Mouse (Mus musculus) intestine, embryonic 16.5 days (tissue): Measurements from ENCODE around the gene Eml4. TPM values are rescaled to one million over a fixed set of nuclear protein-coding genes. Genes with fewer than 3 reads are reported as not detected.
A peak's percentile ranks its signal among the peaks of the same experiment; 100 is the strongest.

Experiments
- ATAC-seq: fragments of 200-750 bp; cut with Nextera tagmentation; 2 replicates; pipeline ENCODE4 v1.8.0; 2017; ENCODE audit warnings: moderate TSS enrichment, moderate library complexity
- H3K27ac ChIP-seq: fragments of 300-500 bp; sonication (generic); 2 replicates; pipeline ENCODE4 v1.5.1; 2014; ENCODE audit warnings: mild to moderate bottlenecking, low read length
- H3K27me3 ChIP-seq: fragments of 300-500 bp; sonication (generic); replicated peaks from 2 replicates; pipeline ENCODE4 v1.6.1; 2014; ENCODE audit warnings: low read length, control low read depth, mixed read lengths; ENCODE audit not compliant: control insufficient read depth, insufficient read depth
- H3K36me3 ChIP-seq: fragments of 300-500 bp; sonication (generic); 2 replicates; pipeline ENCODE4 v1.6.1; 2014; ENCODE audit warnings: low read length, control low read depth; ENCODE audit not compliant: control insufficient read depth, insufficient read depth
- H3K4me1 ChIP-seq: fragments of 300-500 bp; sonication (generic); 2 replicates; pipeline ENCODE4 v1.6.1; 2014; ENCODE audit warnings: low read length, control low read depth, mixed read lengths; ENCODE audit not compliant: control insufficient read depth, insufficient read depth
- H3K4me2 ChIP-seq: fragments of 300-500 bp; sonication (generic); 2 replicates; pipeline ENCODE4 v1.6.1; 2014; ENCODE audit warnings: low read depth, low read length, control low read depth
- H3K4me3 ChIP-seq: fragments of 300-500 bp; sonication (generic); 2 replicates; pipeline ENCODE4 v1.5.1; 2014; ENCODE audit warnings: mild to moderate bottlenecking, low read length
- H3K9ac ChIP-seq: fragments of 300-500 bp; sonication (generic); 2 replicates; pipeline ENCODE4 v1.6.1; 2014; ENCODE audit warnings: low read depth, low read length
- H3K9me3 ChIP-seq: fragments of 300-500 bp; sonication (generic); 2 replicates; pipeline ENCODE4 v1.6.1; 2016; ENCODE audit warnings: low read length, control low read depth; ENCODE audit not compliant: control insufficient read depth
- WGBS: fragments of 180-500 bp; shearing (Covaris S2); extraction: QIAGEN DNeasy Blood & Tissue Kit; methylation state at CpG from one replicate; pipeline ENCODE4 v1.1.7; 2014; 5-methylcytosine and 5-hydroxymethylcytosine counted together
- polyA plus RNA-seq: library from polyadenylated mRNA; unstranded; fragments of >200 nt; fragmentation: Nextera tagmentation; extraction: Ambion mirVana; gene quantifications from 2 replicates; pipeline ENCODE4 v1.2.1, GENCODE M21; 2015

Eml4 gene
- polyA plus RNA-seq, 1 experiment from 2014 or later, result 26.3 TPM

DNA sequence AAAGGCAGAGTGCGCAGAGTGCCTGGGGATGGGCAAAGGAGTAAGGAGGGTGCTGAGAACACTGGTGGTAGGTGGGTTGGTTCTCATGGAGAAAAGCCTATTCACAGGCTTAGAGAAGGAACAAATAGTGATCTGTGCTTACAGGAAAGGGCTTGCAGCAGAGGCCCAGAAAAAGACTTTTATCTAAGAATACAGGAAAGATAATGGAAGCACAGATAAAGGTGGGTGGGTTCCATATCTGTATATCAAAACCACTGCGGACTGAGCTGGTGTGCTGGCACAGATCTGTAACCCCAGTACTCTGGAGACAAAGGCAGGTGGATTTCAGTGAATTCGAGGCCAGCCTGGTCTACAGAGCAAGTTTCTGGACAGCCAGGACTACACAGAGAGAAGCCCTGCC is 43.3 kb downstream of the Eml4 start:
- 86% methylated on average over 3 of the region's 3 CpGs for WGBS
- ATAC-seq, result no peak
- no peak overlapping the region for H3K4me3 ChIP-seq
- no peaks in the 10 kb centered on the region for H3K27me3 ChIP-seq
- no peaks in the 10 kb centered on the region for H3K9me3 ChIP-seq
- no peak overlapping the region for H3K27ac ChIP-seq
- H3K4me1 ChIP-seq, result no peaks in the 10 kb centered on the region; the same call in 1 of the 2 replicates
- H3K4me2 ChIP-seq, result no peak overlapping the region
- no peak overlapping the region for H3K9ac ChIP-seq
- H3K36me3 ChIP-seq, result no peaks in the 10 kb centered on the region

- no peaks in the 10 kb centered on the region for H3K9me3 ChIP-seq
- H3K9ac ChIP-seq, result no peak overlapping the region
- WGBS, result 54% methylated on average over 6 of the region's 6 CpGs
- H3K27me3 ChIP-seq, result no peaks in the 10 kb centered on the region
- peak; percentile 44; the same call in 1 of the 2 replicates for ATAC-seq
- H3K4me3 ChIP-seq, result no peak overlapping the region
- no peaks in the 10 kb centered on the region for H3K36me3 ChIP-seq
- peak overlapping the region; percentile 65 for H3K27ac ChIP-seq
- H3K4me1 ChIP-seq, result no peaks in the 10 kb centered on the region; the same call in 1 of the 2 replicates
- no peak overlapping the region for H3K4me2 ChIP-seq
These were observed 46.9 kb downstream of the Eml4 start for GRCm38 (mm10) chr17:83397571-83398100.

GRCm38 (mm10) chr17:83398756-83399155 is 48.0 kb downstream of the Eml4 start:
- H3K4me3 ChIP-seq, result no peak overlapping the region
- H3K4me1 ChIP-seq, result no peaks in the 10 kb centered on the region; the same call in 1 of the 2 replicates
- no peak overlapping the region for H3K27ac ChIP-seq
- no peak for ATAC-seq
- no peak overlapping the region for H3K4me2 ChIP-seq
- H3K36me3 ChIP-seq, result no peaks in the 10 kb centered on the region
- no peaks in the 10 kb centered on the region for H3K9me3 ChIP-seq
- no peak overlapping the region for H3K9ac ChIP-seq
- 88% methylated on average over 1 of the region's 1 CpGs for WGBS
- H3K27me3 ChIP-seq, result no peaks in the 10 kb centered on the region

DNA sequence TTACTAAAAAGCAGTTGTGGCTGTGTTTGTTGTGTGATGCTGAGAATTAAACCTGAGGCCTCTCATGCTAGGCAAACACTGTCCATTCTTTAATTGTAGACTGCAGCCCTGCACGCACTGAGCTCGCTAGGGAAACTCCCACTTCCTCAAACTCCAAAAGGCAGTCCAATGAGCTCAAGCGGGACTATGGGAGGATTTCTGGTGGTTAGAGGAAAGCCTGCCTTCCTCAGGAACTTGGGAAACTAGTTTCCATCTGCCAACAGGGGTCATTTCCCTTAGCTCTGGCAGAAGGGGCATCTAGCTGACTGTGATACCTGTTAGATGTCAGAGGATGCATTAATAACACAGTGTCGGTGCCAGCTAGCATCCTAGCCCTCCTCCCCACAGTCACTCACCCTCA is 79.9 kb downstream of the Eml4 start:
- H3K4me3 ChIP-seq, result no peak overlapping the region
- H3K27ac ChIP-seq, result no peak overlapping the region
- H3K9me3 ChIP-seq, result no peaks in the 10 kb centered on the region
- H3K27me3 ChIP-seq, result no peaks in the 10 kb centered on the region
- H3K36me3 ChIP-seq, result no peaks in the 10 kb centered on the region
- no peak overlapping the region for H3K9ac ChIP-seq
- 72% methylated on average over 4 of the region's 4 CpGs for WGBS
- no peaks in the 10 kb centered on the region for H3K4me1 ChIP-seq
- no peak for ATAC-seq
- no peak overlapping the region for H3K4me2 ChIP-seq

- no peak overlapping the region for H3K4me3 ChIP-seq
- H3K4me1 ChIP-seq, result no peaks in the 10 kb centered on the region
- H3K4me2 ChIP-seq, result no peak overlapping the region
- H3K9ac ChIP-seq, result no peak overlapping the region
- no peaks in the 10 kb centered on the region for H3K27me3 ChIP-seq
- H3K9me3 ChIP-seq, result no peaks in the 10 kb centered on the region
- 87% methylated on average over 4 of the region's 4 CpGs for whole genome bisulfite sequencing
- peaks cover 9% of the 10 kb centered on the region; the same call in 1 of the 2 replicates for H3K36me3 ChIP-seq
- H3K27ac ChIP-seq, result no peak overlapping the region
- ATAC-seq, result no peak
These were observed 92.7 kb downstream of the Eml4 start for GRCm38 (mm10) chr17:83443406-83443805.

GRCm38 (mm10) chr17:83449583-83449982 is 98.9 kb downstream of the Eml4 start:
- Histone ChIP-seq H3K36me3 (peaks cover 11% of the 10 kb centered on the region; the same call in 1 of the 2 replicates), H3K27ac (no peak overlapping the region), H3K4me3 (no peak overlapping the region), H3K9me3 (no peaks in the 10 kb centered on the region), H3K27me3 (no peaks in the 10 kb centered on the region), H3K4me1 (no peaks in the 10 kb centered on the region), H3K9ac (no peak overlapping the region), H3K4me2 (no peak overlapping the region)
- WGBS, result 79% methylated on average over 2 of the region's 2 CpGs
- ATAC-seq, result no peak

- Histone ChIP-seq H3K36me3 (peaks cover 15% of the 10 kb centered on the region), H3K4me1 (no peaks in the 10 kb centered on the region), H3K9ac (no peak overlapping the region), H3K27me3 (no peaks in the 10 kb centered on the region), H3K4me2 (no peak overlapping the region), H3K9me3 (no peaks in the 10 kb centered on the region), H3K4me3 (no peak overlapping the region), H3K27ac (no peak overlapping the region)
- 84% methylated on average over 8 of the region's 8 CpGs for WGBS
- no peak for ATAC-seq
These were observed 100.6 kb downstream of the Eml4 start for GRCm38 (mm10) chr17:83451367-83451766.

DNA sequence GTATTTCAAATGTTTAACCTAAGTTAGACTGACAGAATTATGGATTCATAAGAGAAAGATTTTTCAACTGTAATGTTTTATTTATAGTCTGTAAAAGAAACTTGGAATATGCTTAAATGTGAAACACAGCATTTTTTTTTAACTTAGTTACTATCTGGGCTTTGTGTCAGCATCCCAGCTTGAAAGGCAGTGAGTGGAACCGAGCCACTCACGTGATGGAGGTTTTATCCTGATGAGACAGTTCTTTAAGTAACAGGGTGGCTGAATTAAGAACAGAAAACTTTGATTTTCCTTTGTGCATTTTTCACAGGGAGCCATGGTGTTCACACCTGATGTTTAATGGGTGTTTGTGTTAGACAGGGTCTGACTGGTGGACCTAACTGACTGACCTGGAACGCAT is 101.1 kb downstream of the Eml4 start:
- H3K9ac ChIP-seq, result no peak overlapping the region
- H3K27ac ChIP-seq, result no peak overlapping the region
- H3K27me3 ChIP-seq, result no peaks in the 10 kb centered on the region
- no peak for ATAC-seq
- no peak overlapping the region for H3K4me2 ChIP-seq
- H3K36me3 ChIP-seq, result peaks cover 19% of the 10 kb centered on the region
- H3K4me1 ChIP-seq, result no peaks in the 10 kb centered on the region
- H3K9me3 ChIP-seq, result no peaks in the 10 kb centered on the region
- H3K4me3 ChIP-seq, result no peak overlapping the region
- WGBS, result 94% methylated on average over 3 of the region's 3 CpGs

- H3K4me2 ChIP-seq, result no peak overlapping the region
- H3K9ac ChIP-seq, result no peak overlapping the region
- H3K4me3 ChIP-seq, result no peak overlapping the region
- no peaks in the 10 kb centered on the region for H3K27me3 ChIP-seq
- ATAC-seq, result no peak
- H3K9me3 ChIP-seq, result no peaks in the 10 kb centered on the region
- H3K36me3 ChIP-seq, result peaks cover 26% of the 10 kb centered on the region
- H3K4me1 ChIP-seq, result no peaks in the 10 kb centered on the region
- no peak overlapping the region for H3K27ac ChIP-seq
- 91% methylated on average over 8 of the region's 8 CpGs for WGBS
These were observed 101.7 kb downstream of the Eml4 start for GRCm38 (mm10) chr17:83452451-83452850.

- Histone ChIP-seq H3K36me3 (peaks cover 29% of the 10 kb centered on the region), H3K9me3 (no peaks in the 10 kb centered on the region), H3K27ac (no peak overlapping the region), H3K4me1 (no peaks in the 10 kb centered on the region), H3K27me3 (no peaks in the 10 kb centered on the region), H3K4me3 (no peak overlapping the region), H3K9ac (no peak overlapping the region), H3K4me2 (no peak overlapping the region)
- no peak for ATAC-seq
- 80% methylated on average over 5 of the region's 5 CpGs for WGBS
These were observed 102.9 kb downstream of the Eml4 start for GRCm38 (mm10) chr17:83453587-83453986.
